Mouse (Mus musculus): ENCODE measurements at regions not wholly inside any gene's neighbourhood (a gene's known extent, or its start where the extent isn't known, plus 50 kb on each side); places are given as distances from the start of the nearest gene placed in this dataset.

- no peak for DNase-seq
Observed at GRCm38 (mm10) chr5:111789904-111790303, 56.2 kb downstream of the Gm26897 start.

GRCm38 (mm10) chr5:111790527-111790926 lies 56.8 kb downstream of the Gm26897 start:
- no peak for DNase-seq

DNA sequence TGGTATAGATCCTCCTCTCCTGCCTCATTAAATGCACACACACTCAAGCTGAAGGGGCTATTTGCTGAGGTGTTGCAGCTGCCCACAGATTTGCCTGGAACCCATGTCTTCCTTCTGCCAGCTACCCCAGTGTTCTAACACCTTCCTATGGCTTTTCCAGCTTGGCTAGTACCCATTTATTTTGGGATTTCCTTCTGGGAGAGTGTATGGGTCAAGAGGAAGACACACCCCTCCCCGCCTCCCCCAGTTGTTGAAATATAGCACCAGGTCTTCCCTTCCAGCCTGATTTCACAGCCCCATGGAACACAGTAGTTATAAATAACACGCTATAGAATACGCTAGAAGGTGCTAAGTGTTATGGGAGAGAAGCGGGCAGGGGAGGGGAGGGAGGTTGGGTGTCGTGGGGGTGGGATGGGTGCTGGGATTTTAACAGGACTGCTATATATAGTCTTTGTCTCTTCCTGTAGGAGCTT lies 57.4 kb downstream of the Gm26897 start:
- no peak for DNase-seq

DNA sequence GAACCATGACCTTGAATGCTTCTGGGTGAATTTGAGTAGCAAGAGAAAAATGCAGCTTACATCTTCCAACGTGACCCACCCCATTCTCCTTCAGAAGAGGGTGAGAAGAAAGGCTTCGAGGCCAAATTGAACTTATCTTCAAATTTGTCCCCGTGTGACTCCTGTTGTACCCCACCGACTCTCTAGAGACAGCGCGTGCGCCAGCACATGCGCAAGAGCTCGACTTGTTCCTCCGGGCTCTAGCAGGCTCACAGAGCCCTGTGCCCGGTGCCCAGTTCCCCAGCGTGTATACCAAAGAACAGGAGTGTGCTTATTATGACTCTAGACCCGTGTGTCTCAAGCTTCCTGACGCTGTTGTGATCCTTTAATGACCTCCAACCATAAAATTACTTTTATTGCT lies 59.0 kb downstream of the Gm26897 start:
- DNase-seq, result no peak

GRCm38 (mm10) chr5:111793178-111793577 lies 59.5 kb downstream of the Gm26897 start:
- no peak for DNase-seq

- DNase-seq, result no peak
Observed at GRCm38 (mm10) chr5:111796889-111797288, 63.2 kb downstream of the Gm26897 start.

DNA sequence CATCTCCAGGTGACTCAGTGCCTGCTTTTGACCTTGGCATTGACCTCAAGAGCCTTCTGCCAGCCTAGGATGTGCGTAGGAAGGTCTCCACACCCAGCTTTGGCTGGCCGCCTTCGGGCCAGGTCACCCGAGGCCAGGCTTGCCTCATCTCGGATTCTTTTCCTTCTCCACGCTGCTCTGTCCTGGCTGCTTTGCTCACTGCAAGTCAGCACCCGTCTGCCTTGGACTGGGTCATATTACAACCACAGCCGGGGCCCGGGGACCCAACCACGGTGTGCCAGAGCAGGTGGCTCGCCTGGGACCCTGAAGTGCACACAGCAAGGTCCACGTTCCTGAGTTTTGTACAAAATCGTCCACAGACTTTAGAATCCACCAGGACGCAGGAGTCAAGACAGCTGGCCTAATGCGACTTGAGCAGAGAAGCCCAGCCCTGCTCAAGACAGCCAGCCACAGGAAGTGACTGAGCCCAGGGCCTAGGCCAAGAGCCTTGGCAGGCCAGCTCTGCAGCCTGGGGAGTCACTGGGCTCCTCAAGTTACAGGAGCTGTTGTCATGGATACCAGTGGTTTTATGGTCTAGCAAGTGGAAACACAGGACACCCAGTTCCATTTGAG lies 66.1 kb downstream of the Gm26897 start:
- DNase-seq, result peak; percentile 75

DNA sequence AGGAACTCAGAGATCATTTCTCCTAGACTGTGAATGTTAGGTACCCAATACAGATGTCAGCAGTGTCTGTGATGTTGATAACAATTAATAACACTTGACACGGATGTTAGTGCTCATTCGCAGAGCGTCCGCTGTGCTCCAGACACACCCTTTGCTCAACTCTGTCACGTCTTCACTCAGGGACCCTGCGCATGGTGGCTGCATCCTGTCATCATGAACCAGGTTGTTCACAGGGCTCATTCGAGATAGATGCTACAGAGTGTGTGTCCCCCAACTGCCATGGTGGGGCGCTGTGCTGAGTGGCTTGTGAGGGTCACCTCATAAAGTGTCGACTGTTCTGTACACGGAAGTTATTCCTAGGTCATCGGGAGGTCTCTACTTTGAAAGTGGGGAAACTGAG lies 66.8 kb downstream of the Gm26897 start:
- DNase-seq, result no peak

DNA sequence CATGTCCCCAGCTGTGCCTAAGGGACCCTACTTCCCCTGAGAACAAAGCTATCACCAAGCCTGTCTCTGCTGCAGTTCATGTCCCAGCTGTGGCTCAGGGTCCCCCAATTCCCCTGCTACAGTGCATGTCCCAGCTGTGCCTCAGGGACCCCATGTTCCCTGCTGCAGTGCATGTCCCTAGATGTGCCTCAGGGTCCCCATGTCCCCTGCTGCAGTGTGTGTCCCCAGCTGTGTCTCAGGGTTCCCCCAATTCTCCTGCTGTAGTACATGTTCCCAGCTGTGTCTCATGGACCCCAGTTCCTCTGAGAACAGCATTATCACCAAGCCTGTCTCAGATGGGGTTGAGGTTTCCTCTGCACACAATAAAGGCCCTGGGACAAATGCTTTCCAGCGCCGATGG lies 67.3 kb downstream of the Gm26897 start:
- no peak for DNase-seq

GRCm38 (mm10) chr5:111804542-111804941 lies 70.8 kb downstream of the Gm26897 start:
- DNase-seq, result peak; percentile 15

GRCm38 (mm10) chr5:111805150-111805549 lies 71.4 kb downstream of the Gm26897 start:
- no peak for DNase-seq

- DNase-seq, result peak; percentile 28
Observed at GRCm38 (mm10) chr5:111805761-111806191, 72.1 kb downstream of the Gm26897 start.

GRCm38 (mm10) chr5:111810079-111810808 lies 76.5 kb downstream of the Gm26897 start:
- DNase-seq, result no peak

- no peak for DNase-seq
Observed at GRCm38 (mm10) chr5:111812581-111812980, 78.9 kb downstream of the Gm26897 start.

- no peak for DNase-seq
Observed at GRCm38 (mm10) chr5:111813090-111813753, 79.5 kb downstream of the Gm26897 start.

- no peak for DNase-seq
Observed at GRCm38 (mm10) chr5:111814893-111815760, 81.4 kb downstream of the Gm26897 start.

DNA sequence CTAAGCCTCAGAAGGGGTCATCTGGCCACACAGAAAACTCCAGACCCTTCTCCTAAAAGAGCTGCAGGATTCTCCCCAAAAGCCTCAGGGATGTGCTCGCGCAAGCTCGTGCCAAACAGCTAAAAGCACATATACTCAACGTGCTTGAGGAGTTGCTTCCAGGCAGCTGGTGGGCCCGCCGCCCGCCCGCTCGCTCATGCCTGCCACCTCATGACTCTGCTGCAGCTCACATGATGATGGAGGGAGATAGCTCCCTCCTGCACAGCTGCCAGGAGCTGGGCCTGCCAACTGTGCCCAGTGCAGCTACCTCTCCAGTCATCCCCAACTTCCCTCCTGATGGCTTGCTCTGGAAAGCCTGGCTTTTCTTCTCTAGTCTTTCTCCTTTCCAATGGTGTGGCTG lies 87.2 kb downstream of the Gm26897 start:
- no peak for DNase-seq

DNA sequence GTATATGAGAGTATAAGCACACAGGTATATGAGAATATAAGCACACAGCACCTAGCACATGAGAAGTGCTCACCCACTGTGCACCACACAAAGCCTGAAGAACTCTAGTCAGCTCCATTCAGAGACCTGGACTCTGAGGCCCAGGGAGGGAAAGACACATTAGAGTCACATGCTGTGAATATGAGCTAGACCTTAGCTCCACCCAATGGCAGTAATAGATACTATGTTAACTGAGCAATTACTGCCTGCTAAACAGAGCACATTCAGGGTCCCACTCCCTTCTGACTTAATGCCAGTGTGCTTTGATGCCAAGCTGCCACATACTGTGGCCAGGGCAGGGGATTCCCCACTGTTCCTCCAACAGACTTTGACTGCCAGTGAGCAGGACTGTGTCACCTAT lies 89.2 kb downstream of the Gm26897 start:
- DNase-seq, result no peak

GRCm38 (mm10) chr5:111823420-111823819 lies 89.7 kb downstream of the Gm26897 start:
- DNase-seq, result no peak

- DNase-seq, result no peak
Observed at GRCm38 (mm10) chr5:111823842-111824241, 90.1 kb downstream of the Gm26897 start.

- peak; percentile 46 for DNase-seq
Observed at GRCm38 (mm10) chr5:111824600-111825130, 90.9 kb downstream of the Gm26897 start.

DNA sequence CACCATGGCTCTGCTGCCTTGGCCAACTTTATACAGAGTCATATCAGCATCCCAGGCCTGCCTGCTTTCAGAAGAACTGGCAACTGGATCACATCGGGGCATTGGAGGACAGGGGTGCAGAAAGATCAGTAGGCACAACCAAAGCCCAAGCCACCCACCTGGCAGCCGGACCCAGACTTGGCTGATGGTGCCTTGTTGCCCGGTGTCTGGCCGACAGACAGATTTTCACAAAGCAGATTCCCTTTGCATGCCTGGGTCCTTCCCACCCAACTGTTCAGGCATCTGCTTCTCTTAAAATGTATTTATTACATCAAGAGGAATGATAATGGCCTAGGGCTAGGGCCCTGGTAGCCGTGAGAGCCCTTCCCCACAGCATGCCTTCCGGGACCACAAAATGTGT lies 96.2 kb downstream of the Gm26897 start:
- DNase-seq, result no peak

Measured in lung, postnatal 36 days (tissue).